Mouse (Mus musculus) kidney, embryonic 15.5 days (tissue): ENCODE measurements around the gene Adarb2. TPM values are rescaled to one million over a fixed set of nuclear protein-coding genes. Genes with fewer than 3 reads are reported as not detected.

Source experiments
- ATAC-seq: fragments of 200-750 bp; cut with Nextera tagmentation; replicated peaks from 2 replicates; pipeline ENCODE4 v1.8.0; 2017; ENCODE audit warnings: moderate TSS enrichment; ENCODE audit not compliant: low FRiP score
- H3K27ac ChIP-seq: fragments of 300-500 bp; sonication (generic); 2 replicates; pipeline ENCODE4 v1.5.1; 2015; ENCODE audit warnings: mild to moderate bottlenecking, inconsistent platforms
- H3K27me3 ChIP-seq: fragments of 300-500 bp; sonication (generic); 2 replicates; pipeline ENCODE4 v1.6.1; 2015; ENCODE audit warnings: inconsistent platforms
- H3K36me3 ChIP-seq: fragments of 300-500 bp; sonication (generic); 2 replicates; pipeline ENCODE4 v1.6.1; 2015; ENCODE audit warnings: inconsistent platforms
- H3K4me1 ChIP-seq: fragments of 300-500 bp; sonication (generic); 2 replicates; pipeline ENCODE4 v1.6.1; 2015; ENCODE audit warnings: inconsistent platforms
- H3K4me2 ChIP-seq: fragments of 300-500 bp; sonication (generic); 2 replicates; pipeline ENCODE4 v1.6.1; 2015; ENCODE audit warnings: moderate library complexity, mild to moderate bottlenecking, inconsistent platforms
- H3K4me3 ChIP-seq: fragments of 300-500 bp; sonication (generic); replicated peaks from 2 replicates; pipeline ENCODE4 v1.5.1; 2015; ENCODE audit warnings: mild to moderate bottlenecking, inconsistent platforms
- H3K9ac ChIP-seq: fragments of 300-500 bp; sonication (generic); 2 replicates; pipeline ENCODE4 v1.6.1; 2015; ENCODE audit warnings: mild to moderate bottlenecking, inconsistent platforms
- H3K9me3 ChIP-seq: fragments of 300-500 bp; sonication (generic); replicated peaks from 2 replicates; pipeline ENCODE4 v1.6.1; 2016; ENCODE audit warnings: inconsistent platforms
- WGBS: fragments of 180-500 bp; shearing (Covaris S2); methylation state at CpG from one replicate; pipeline ENCODE4 v1.1.7; 2015; ENCODE audit warnings: mixed read lengths; 5-methylcytosine and 5-hydroxymethylcytosine counted together
- polyA plus RNA-seq: library from polyadenylated mRNA; unstranded; fragments of >200 nt; fragmentation: Nextera tagmentation; extraction: Ambion mirVana; gene quantifications from 2 replicates; pipeline ENCODE4 v1.2.1, GENCODE M21; 2015

Gene Adarb2
- polyA plus RNA-seq, 1 experiment from 2014 or later: 0.51 TPM

- Histone ChIP-seq H3K9ac (no peak overlapping the region), H3K9me3 (no peaks in the 10 kb centered on the region), H3K4me1 (no peaks in the 10 kb centered on the region), H3K36me3 (no peaks in the 10 kb centered on the region), H3K27me3 (no peaks in the 10 kb centered on the region), H3K4me3 (no peak overlapping the region), H3K4me2 (no peak overlapping the region), H3K27ac (no peak overlapping the region)
- 45% methylated on average over 5 of the region's 5 CpGs for WGBS
- ATAC-seq: no peak
These were observed 113.9 kb downstream of the Adarb2 start for GRCm38 (mm10) chr13:8316347-8317141.

- WGBS: 52% methylated on average over 7 of the region's 7 CpGs
- H3K27ac ChIP-seq: no peak overlapping the region
- no peak for ATAC-seq
These were observed 131.2 kb downstream of the Adarb2 start for GRCm38 (mm10) chr13:8333589-8334455.

GRCm38 (mm10) chr13:8334580-8334979 lies 131.9 kb downstream of the Adarb2 start:
- Histone ChIP-seq H3K4me3 (no peak overlapping the region), H3K4me1 (no peaks in the 10 kb centered on the region), H3K9ac (no peak overlapping the region), H3K4me2 (no peak overlapping the region), H3K27me3 (no peaks in the 10 kb centered on the region), H3K27ac (no peak overlapping the region), H3K9me3 (no peaks in the 10 kb centered on the region), H3K36me3 (no peaks in the 10 kb centered on the region)
- 61% methylated on average over 4 of the region's 4 CpGs for WGBS
- no peak for ATAC-seq

More at GRCm38 (mm10) chr13:8333589-8334455, 131.2 kb downstream of the Adarb2 start:
- Histone ChIP-seq H3K4me2 (no peak overlapping the region), H3K9me3 (no peaks in the 10 kb centered on the region), H3K4me3 (no peak overlapping the region), H3K9ac (no peak overlapping the region), H3K27me3 (no peaks in the 10 kb centered on the region), H3K36me3 (no peaks in the 10 kb centered on the region), H3K4me1 (no peaks in the 10 kb centered on the region)

GRCm38 (mm10) chr13:8341086-8341807 lies 138.6 kb downstream of the Adarb2 start:
- 86% methylated on average over 5 of the region's 5 CpGs for WGBS
- Histone ChIP-seq H3K9me3 (no peaks in the 10 kb centered on the region), H3K27me3 (no peaks in the 10 kb centered on the region), H3K36me3 (no peaks in the 10 kb centered on the region), H3K9ac (no peak overlapping the region), H3K4me3 (no peak overlapping the region), H3K4me2 (no peak overlapping the region), H3K4me1 (no peaks in the 10 kb centered on the region), H3K27ac (no peak overlapping the region)
- no peak for ATAC-seq

- Histone ChIP-seq H3K36me3 (no peaks in the 10 kb centered on the region), H3K4me2 (no peak overlapping the region), H3K4me1 (no peaks in the 10 kb centered on the region), H3K27ac (no peak overlapping the region), H3K9ac (no peak overlapping the region), H3K4me3 (no peak overlapping the region), H3K9me3 (no peaks in the 10 kb centered on the region), H3K27me3 (no peaks in the 10 kb centered on the region)
- ATAC-seq: no peak
- WGBS: 89% methylated on average over 7 of the region's 7 CpGs
These were observed 144.5 kb downstream of the Adarb2 start for GRCm38 (mm10) chr13:8347147-8347546.

- Histone ChIP-seq H3K36me3 (no peaks in the 10 kb centered on the region), H3K27me3 (no peaks in the 10 kb centered on the region), H3K4me2 (no peak overlapping the region), H3K4me3 (no peak overlapping the region), H3K4me1 (no peaks in the 10 kb centered on the region), H3K9me3 (no peaks in the 10 kb centered on the region), H3K9ac (no peak overlapping the region), H3K27ac (no peak overlapping the region)
- ATAC-seq: no peak
These were observed 149.7 kb downstream of the Adarb2 start for GRCm38 (mm10) chr13:8352341-8352740.

- no peak overlapping the region for H3K4me2 ChIP-seq
- H3K27ac ChIP-seq: no peak overlapping the region
- no peaks in the 10 kb centered on the region for H3K36me3 ChIP-seq
- H3K27me3 ChIP-seq: no peaks in the 10 kb centered on the region
- no peaks in the 10 kb centered on the region for H3K9me3 ChIP-seq
- no peaks in the 10 kb centered on the region for H3K4me1 ChIP-seq
- H3K4me3 ChIP-seq: no peak overlapping the region
- no peak overlapping the region for H3K9ac ChIP-seq
- ATAC-seq: no peak
These were observed 150.3 kb downstream of the Adarb2 start for GRCm38 (mm10) chr13:8352952-8353351.

GRCm38 (mm10) chr13:8365523-8365922 lies 162.9 kb downstream of the Adarb2 start:
- WGBS: 73% methylated on average over 1 of the region's 1 CpGs

GRCm38 (mm10) chr13:8366087-8366486 lies 163.4 kb downstream of the Adarb2 start:
- 88% methylated on average over 4 of the region's 4 CpGs for WGBS
- Histone ChIP-seq H3K4me3 (no peak overlapping the region), H3K9ac (no peak overlapping the region), H3K36me3 (no peaks in the 10 kb centered on the region), H3K4me2 (no peak overlapping the region), H3K27me3 (no peaks in the 10 kb centered on the region), H3K27ac (no peak overlapping the region), H3K4me1 (no peaks in the 10 kb centered on the region), H3K9me3 (no peaks in the 10 kb centered on the region)
- no peak for ATAC-seq

More at GRCm38 (mm10) chr13:8365523-8365922, 162.9 kb downstream of the Adarb2 start:
- no peaks in the 10 kb centered on the region for H3K4me1 ChIP-seq
- no peaks in the 10 kb centered on the region for H3K27me3 ChIP-seq
- no peak overlapping the region for H3K27ac ChIP-seq
- no peak overlapping the region for H3K4me2 ChIP-seq
- H3K9ac ChIP-seq: no peak overlapping the region
- no peaks in the 10 kb centered on the region for H3K9me3 ChIP-seq
- ATAC-seq: no peak
- H3K4me3 ChIP-seq: no peak overlapping the region
- no peaks in the 10 kb centered on the region for H3K36me3 ChIP-seq

GRCm38 (mm10) chr13:8369868-8370387 lies 167.3 kb downstream of the Adarb2 start:
- H3K9ac ChIP-seq: no peak overlapping the region
- WGBS: 67% methylated on average over 7 of the region's 7 CpGs
- no peak for ATAC-seq

GRCm38 (mm10) chr13:8388541-8388940 lies 185.9 kb downstream of the Adarb2 start:
- Histone ChIP-seq H3K4me1 (no peaks in the 10 kb centered on the region), H3K27me3 (no peaks in the 10 kb centered on the region), H3K9ac (no peak overlapping the region), H3K9me3 (no peaks in the 10 kb centered on the region), H3K36me3 (no peaks in the 10 kb centered on the region), H3K4me2 (no peak overlapping the region), H3K27ac (no peak overlapping the region), H3K4me3 (no peak overlapping the region)
- WGBS: 45% methylated on average over 1 of the region's 1 CpGs
- ATAC-seq: no peak

More at GRCm38 (mm10) chr13:8369868-8370387, 167.3 kb downstream of the Adarb2 start:
- Histone ChIP-seq H3K27me3 (no peaks in the 10 kb centered on the region), H3K36me3 (no peaks in the 10 kb centered on the region), H3K27ac (no peak overlapping the region), H3K9me3 (no peaks in the 10 kb centered on the region), H3K4me1 (no peaks in the 10 kb centered on the region), H3K4me2 (no peak overlapping the region), H3K4me3 (no peak overlapping the region)
